Mouse (Mus musculus): ENCODE measurements around the gene Hectd1. TPM values are rescaled to one million over a fixed set of nuclear protein-coding genes. Genes with fewer than 3 reads are reported as not detected.

Gene Hectd1
- polyA plus RNA-seq, 1 experiment from 2014 or later = 24.7 TPM

DNA sequence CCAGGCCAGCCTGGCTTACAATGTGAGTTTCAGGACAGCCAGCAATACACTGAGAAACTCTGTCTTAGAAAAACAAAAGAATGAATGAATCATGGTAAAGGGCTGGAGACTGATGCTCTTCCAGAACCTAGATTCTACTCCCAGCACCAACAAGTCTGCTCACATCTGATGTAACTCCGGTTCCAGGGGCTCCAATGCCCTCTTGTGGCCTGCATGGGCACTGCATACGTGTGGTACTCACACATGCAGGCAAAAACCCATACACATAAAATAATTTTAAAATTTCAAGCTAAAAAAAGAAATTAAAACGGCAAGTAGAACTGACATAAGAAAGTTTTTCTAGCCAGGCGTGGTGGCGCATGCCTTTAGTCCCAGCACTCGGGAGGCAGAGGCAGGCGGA is 44.5 kb downstream of the Hectd1 start:
- no peaks in the 10 kb centered on the region for H3K9me3 ChIP-seq (ENCODE audit: control insufficient read depth, low read length)
- peak; percentile 68 for TF ChIP-seq CTCF (IDR thresholded peaks at IDR 0.05; ENCODE audit: low read depth)
- TF ChIP-seq EP300 (optimal IDR thresholded peaks at IDR 0.05) = no peak
- H3K4me3 ChIP-seq (ENCODE audit: low read depth, low read length) = no peak overlapping the region
- ATAC-seq (ENCODE audit: low FRiP score, low TSS enrichment) (no peak), DNase-seq (ENCODE audit: low spot score) (peak; percentile 47)
- H3K9ac ChIP-seq (ENCODE audit: low read length) = no peak overlapping the region
- peaks cover 28% of the 10 kb centered on the region for H3K36me3 ChIP-seq (ENCODE audit: control insufficient read depth, insufficient read depth, low read length)
- no peak overlapping the region for H3K4me2 ChIP-seq (replicated peaks; ENCODE audit: low read depth)
- no peak overlapping the region for H3K27ac ChIP-seq (replicated peaks)
- WGBS = 93% methylated on average over 7 of the region's 7 CpGs
- no peaks in the 10 kb centered on the region for H3K27me3 ChIP-seq (ENCODE audit: control insufficient read depth, insufficient read depth, low read length)
- no peaks in the 10 kb centered on the region for H3K4me1 ChIP-seq (replicated peaks; ENCODE audit: control insufficient read depth, insufficient read depth)

DNA sequence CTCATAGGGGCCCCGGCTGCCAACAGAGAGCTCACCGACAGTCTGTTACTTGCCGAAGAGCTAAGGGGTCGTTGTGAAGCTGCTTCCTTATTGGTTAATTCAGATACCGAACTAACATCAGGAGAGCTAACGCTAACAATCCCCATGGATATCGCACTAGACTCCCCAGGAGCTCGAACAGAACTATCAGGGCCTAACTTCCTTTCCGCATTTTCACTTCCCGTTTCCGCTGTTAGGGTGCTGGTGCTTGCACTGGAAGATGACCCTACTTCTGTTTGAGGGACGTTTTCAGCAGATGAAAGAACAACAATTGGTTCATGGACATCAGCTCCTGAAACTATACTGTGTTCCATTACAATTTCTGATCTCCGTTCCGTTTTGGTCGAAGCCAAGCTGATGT is 60.6 kb downstream of the Hectd1 start:
- no peak for DNase-seq (ENCODE audit: low spot score)
- no peaks in the 10 kb centered on the region for H3K9me3 ChIP-seq (ENCODE audit: control insufficient read depth, low read length)
- 91% methylated on average over 15 of the region's 15 CpGs for WGBS
- no peak overlapping the region for H3K4me2 ChIP-seq (replicated peaks; ENCODE audit: low read depth)
- H3K27ac ChIP-seq (replicated peaks) = no peak overlapping the region
- H3K9ac ChIP-seq (ENCODE audit: low read length) = no peak overlapping the region
- ATAC-seq (ENCODE audit: low FRiP score, low TSS enrichment) = no peak
- H3K27me3 ChIP-seq (ENCODE audit: control insufficient read depth, insufficient read depth, low read length) = no peaks in the 10 kb centered on the region
- peaks cover 35% of the 10 kb centered on the region for H3K36me3 ChIP-seq (ENCODE audit: control insufficient read depth, insufficient read depth, low read length)
- TF ChIP-seq EP300 (optimal IDR thresholded peaks at IDR 0.05) = no peak
- no peak for TF ChIP-seq CTCF (IDR thresholded peaks at IDR 0.05; ENCODE audit: low read depth)
- H3K4me3 ChIP-seq (ENCODE audit: low read depth, low read length) = no peak overlapping the region
- no peaks in the 10 kb centered on the region for H3K4me1 ChIP-seq (replicated peaks; ENCODE audit: control insufficient read depth, insufficient read depth)

DNA sequence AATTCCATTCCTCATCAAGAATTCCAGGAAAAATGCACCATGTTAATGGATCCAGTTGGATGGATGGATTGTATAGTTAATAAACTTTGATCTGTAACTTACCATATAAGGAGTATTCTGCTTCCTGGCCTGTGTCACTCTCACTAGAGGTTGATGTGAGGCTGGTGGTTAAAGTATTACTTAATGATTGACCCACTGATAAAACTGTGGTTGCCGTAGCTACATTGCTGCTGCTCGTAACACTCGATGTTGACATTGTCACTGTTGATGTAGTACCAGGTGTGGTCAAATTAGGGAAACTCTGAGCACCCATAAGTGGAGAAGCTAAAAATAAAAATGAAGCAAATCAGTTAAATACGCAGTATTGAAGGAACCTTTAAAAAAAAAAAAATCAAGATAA is 61.9 kb downstream of the Hectd1 start:
- ATAC-seq (ENCODE audit: low FRiP score, low TSS enrichment) (peak; percentile 89), DNase-seq (ENCODE audit: low spot score) (no peak)
- no peaks in the 10 kb centered on the region for H3K27me3 ChIP-seq (ENCODE audit: control insufficient read depth, insufficient read depth, low read length)
- no peak overlapping the region for H3K9ac ChIP-seq (ENCODE audit: low read length)
- H3K4me1 ChIP-seq (replicated peaks; ENCODE audit: control insufficient read depth, insufficient read depth) = no peaks in the 10 kb centered on the region
- no peaks in the 10 kb centered on the region for H3K9me3 ChIP-seq (ENCODE audit: control insufficient read depth, low read length)
- no peak overlapping the region for H3K27ac ChIP-seq (replicated peaks)
- no peak for TF ChIP-seq CTCF (IDR thresholded peaks at IDR 0.05; ENCODE audit: low read depth)
- TF ChIP-seq EP300 (optimal IDR thresholded peaks at IDR 0.05) = no peak
- H3K4me3 ChIP-seq (ENCODE audit: low read depth, low read length) = no peak overlapping the region
- no peak overlapping the region for H3K4me2 ChIP-seq (replicated peaks; ENCODE audit: low read depth)
- WGBS = 58% methylated on average over 4 of the region's 4 CpGs
- peaks cover 38% of the 10 kb centered on the region for H3K36me3 ChIP-seq (ENCODE audit: control insufficient read depth, insufficient read depth, low read length)

DNA sequence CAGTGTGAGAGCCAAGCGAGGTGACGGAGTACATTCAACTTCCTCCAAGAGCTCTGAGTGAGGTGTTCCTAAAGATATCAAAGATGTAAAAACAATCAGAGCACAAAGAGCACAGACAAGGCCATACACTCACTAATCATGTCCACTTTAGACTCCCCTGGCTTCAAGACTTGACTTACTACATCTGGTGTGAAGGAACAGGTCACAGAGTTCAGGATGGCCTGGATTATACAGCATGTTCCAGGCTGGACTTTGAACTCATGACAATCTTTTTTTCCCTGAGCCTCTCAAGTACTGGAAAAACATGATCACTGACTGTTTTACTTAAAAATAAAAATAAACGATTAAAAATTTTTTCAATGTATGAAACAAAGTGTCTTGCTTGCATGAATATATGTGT is 70.0 kb downstream of the Hectd1 start:
- Histone ChIP-seq H3K36me3 (ENCODE audit: control insufficient read depth, insufficient read depth, low read length) (peaks cover 18% of the 10 kb centered on the region), H3K4me2 (replicated peaks; ENCODE audit: low read depth) (no peak overlapping the region), H3K4me3 (ENCODE audit: low read depth, low read length) (no peak overlapping the region), H3K27me3 (ENCODE audit: control insufficient read depth, insufficient read depth, low read length) (no peaks in the 10 kb centered on the region), H3K9me3 (ENCODE audit: control insufficient read depth, low read length) (no peaks in the 10 kb centered on the region), H3K4me1 (replicated peaks; ENCODE audit: control insufficient read depth, insufficient read depth) (no peaks in the 10 kb centered on the region), H3K9ac (ENCODE audit: low read length) (no peak overlapping the region), H3K27ac (replicated peaks) (no peak overlapping the region)
- ATAC-seq (ENCODE audit: low FRiP score, low TSS enrichment) (no peak), DNase-seq (ENCODE audit: low spot score) (no peak)
- 93% methylated on average over 3 of the region's 3 CpGs for WGBS
- TF ChIP-seq EP300 (optimal IDR thresholded peaks at IDR 0.05) = no peak
- no peak for TF ChIP-seq CTCF (IDR thresholded peaks at IDR 0.05; ENCODE audit: low read depth)

DNA sequence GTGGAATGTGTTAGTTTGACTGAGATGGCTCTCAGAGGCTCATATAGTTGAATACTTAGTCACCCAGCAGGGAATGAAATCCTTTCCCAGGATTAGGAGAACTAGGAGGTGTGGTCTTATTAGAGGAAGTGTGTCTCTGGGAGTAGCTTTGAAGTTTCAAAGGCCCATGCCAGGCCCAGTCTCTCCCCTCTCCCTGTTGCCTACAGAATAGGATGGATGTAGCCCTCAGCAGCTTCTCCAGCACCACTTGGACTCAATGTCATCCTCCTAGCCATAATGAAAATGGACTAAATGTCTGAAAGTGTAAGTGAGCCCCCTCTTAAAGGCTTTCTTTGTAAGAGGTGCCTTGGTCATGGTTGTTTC is 72.8 kb downstream of the Hectd1 start:
- TF ChIP-seq EP300 (optimal IDR thresholded peaks at IDR 0.05) = no peak
- TF ChIP-seq CTCF (IDR thresholded peaks at IDR 0.05; ENCODE audit: low read depth) = no peak
- ATAC-seq (ENCODE audit: low FRiP score, low TSS enrichment) (peak; percentile 37; the same call in 1 of the 2 replicates), DNase-seq (ENCODE audit: low spot score) (no peak)
- Histone ChIP-seq H3K4me2 (replicated peaks; ENCODE audit: low read depth) (no peak overlapping the region), H3K4me1 (replicated peaks; ENCODE audit: control insufficient read depth, insufficient read depth) (no peaks in the 10 kb centered on the region), H3K9ac (ENCODE audit: low read length) (no peak overlapping the region), H3K27ac (replicated peaks) (no peak overlapping the region), H3K9me3 (ENCODE audit: control insufficient read depth, low read length) (no peaks in the 10 kb centered on the region), H3K4me3 (ENCODE audit: low read depth, low read length) (no peak overlapping the region), H3K36me3 (ENCODE audit: control insufficient read depth, insufficient read depth, low read length) (peaks cover 23% of the 10 kb centered on the region), H3K27me3 (ENCODE audit: control insufficient read depth, insufficient read depth, low read length) (no peaks in the 10 kb centered on the region)

DNA sequence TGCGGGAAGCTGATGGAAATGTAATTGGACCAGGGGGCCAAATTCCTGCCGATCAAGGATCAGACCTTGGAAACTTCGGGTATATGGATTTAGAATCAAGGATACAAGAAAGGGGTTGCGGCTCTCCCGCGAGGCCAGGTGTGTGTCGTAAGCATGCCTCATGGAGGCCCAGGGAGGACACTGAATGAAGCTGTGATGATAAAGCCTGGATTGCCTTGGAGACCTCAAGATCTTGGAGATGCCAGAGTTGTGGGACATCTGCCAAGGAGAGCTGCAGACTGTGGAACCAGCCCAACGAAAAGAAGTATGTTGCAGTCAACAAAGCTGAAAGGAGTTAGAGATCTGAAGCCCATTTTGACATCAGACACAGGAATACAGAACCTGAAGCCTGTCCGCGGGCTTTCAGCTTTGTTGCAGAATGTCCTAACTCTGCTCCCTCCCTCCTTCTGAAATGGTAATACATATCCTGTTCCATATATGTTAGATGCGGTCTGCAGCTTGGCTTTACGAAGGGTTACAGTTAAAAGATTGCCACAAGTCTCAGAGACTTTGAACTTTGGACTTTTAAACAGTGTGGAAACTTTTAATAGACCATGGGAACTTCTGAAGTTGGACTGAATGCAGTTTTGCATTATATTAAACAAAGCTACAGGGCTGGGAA is 73.3 kb downstream of the Hectd1 start:
- peak; percentile 75 for ATAC-seq (ENCODE audit: low FRiP score, low TSS enrichment)
- H3K4me1 ChIP-seq (replicated peaks; ENCODE audit: control insufficient read depth, insufficient read depth) = no peaks in the 10 kb centered on the region
- H3K27me3 ChIP-seq (ENCODE audit: control insufficient read depth, insufficient read depth, low read length) = no peaks in the 10 kb centered on the region
- no peak overlapping the region for H3K9ac ChIP-seq (ENCODE audit: low read length)
- 92% methylated on average over 12 of the region's 12 CpGs for WGBS
- H3K9me3 ChIP-seq (ENCODE audit: control insufficient read depth, low read length) = no peaks in the 10 kb centered on the region
- no peak for DNase-seq (ENCODE audit: low spot score)
- H3K4me3 ChIP-seq (ENCODE audit: low read depth, low read length) = no peak overlapping the region
- no peak overlapping the region for H3K4me2 ChIP-seq (replicated peaks; ENCODE audit: low read depth)
- H3K27ac ChIP-seq (replicated peaks) = 0 out of 2 replicates have a peak overlapping the region, but pooled peaks have one; percentile 35
- no peak for TF ChIP-seq CTCF (IDR thresholded peaks at IDR 0.05; ENCODE audit: low read depth)
- no peak for TF ChIP-seq EP300 (optimal IDR thresholded peaks at IDR 0.05)
- H3K36me3 ChIP-seq (ENCODE audit: control insufficient read depth, insufficient read depth, low read length) = peaks cover 28% of the 10 kb centered on the region
